Mouse (Mus musculus) intestine, embryonic 15.5 days (tissue): ENCODE measurements at regions not wholly inside any gene's neighbourhood (a gene's known extent, or its start where the extent isn't known, plus 50 kb on each side); places are given as distances from the start of the nearest gene placed in this dataset.

Source experiments
- ATAC-seq: fragments of 200-750 bp; cut with Nextera tagmentation; 2 replicates; pipeline ENCODE4 v1.8.0; 2017; ENCODE audit warnings: moderate TSS enrichment, moderate library complexity
- H3K27ac ChIP-seq: fragments of 300-500 bp; sonication (generic); 2 replicates; pipeline ENCODE4 v1.5.1; 2015; ENCODE audit warnings: mild to moderate bottlenecking, inconsistent platforms
- H3K27me3 ChIP-seq: fragments of 300-500 bp; sonication (generic); replicated peaks from 2 replicates; pipeline ENCODE4 v1.6.1; 2015; ENCODE audit warnings: inconsistent platforms
- H3K36me3 ChIP-seq: fragments of 300-500 bp; sonication (generic); 2 replicates; pipeline ENCODE4 v1.6.1; 2015; ENCODE audit warnings: inconsistent platforms
- H3K4me1 ChIP-seq: fragments of 300-500 bp; sonication (generic); replicated peaks from 2 replicates; pipeline ENCODE4 v1.6.1; 2015; ENCODE audit warnings: inconsistent platforms
- H3K4me2 ChIP-seq: fragments of 300-500 bp; sonication (generic); replicated peaks from 2 replicates; pipeline ENCODE4 v1.6.1; 2015; ENCODE audit warnings: mild to moderate bottlenecking, inconsistent platforms
- H3K4me3 ChIP-seq: fragments of 300-500 bp; sonication (generic); replicated peaks from 2 replicates; pipeline ENCODE4 v1.5.1; 2015; ENCODE audit warnings: inconsistent platforms
- H3K9ac ChIP-seq: fragments of 300-500 bp; sonication (generic); 2 replicates; pipeline ENCODE4 v1.6.1; 2015; ENCODE audit warnings: inconsistent platforms
- H3K9me3 ChIP-seq: fragments of 300-500 bp; sonication (generic); 2 replicates; pipeline ENCODE4 v1.6.1; 2016; ENCODE audit warnings: inconsistent platforms
- WGBS: fragments of 180-500 bp; shearing (Covaris S2); methylation state at CpG from one replicate; pipeline ENCODE4 v1.1.7; 2015; 5-methylcytosine and 5-hydroxymethylcytosine counted together

DNA sequence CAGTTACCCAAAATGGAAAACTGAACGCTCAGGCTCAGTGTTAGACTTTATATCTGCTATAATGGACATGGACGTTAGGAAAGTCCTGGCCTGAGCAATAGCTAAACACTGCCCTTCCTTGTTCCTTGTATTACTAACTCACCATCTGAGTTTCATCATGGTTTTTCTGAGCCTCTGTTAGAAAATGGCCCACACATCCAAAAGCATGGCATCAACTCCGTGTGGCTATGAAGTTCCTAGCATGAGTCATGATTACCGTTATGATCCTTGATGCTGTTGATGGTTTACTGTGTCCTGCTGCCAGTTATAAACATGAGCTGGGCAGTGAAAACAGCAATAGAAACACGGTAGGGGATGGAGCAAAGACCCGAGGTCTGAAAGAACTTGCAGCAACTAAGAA is 318.4 kb upstream of the Tenm4 start:
- Histone ChIP-seq H3K4me3 (no peak overlapping the region), H3K27me3 (no peaks in the 10 kb centered on the region), H3K9ac (no peak overlapping the region), H3K4me2 (no peak overlapping the region), H3K4me1 (no peaks in the 10 kb centered on the region), H3K27ac (no peak overlapping the region), H3K9me3 (no peaks in the 10 kb centered on the region), H3K36me3 (no peaks in the 10 kb centered on the region)
- no peak for ATAC-seq
- 64% methylated on average over 6 of the region's 6 CpGs for WGBS

- no peaks in the 10 kb centered on the region for H3K9me3 ChIP-seq
- H3K4me1 ChIP-seq, result no peaks in the 10 kb centered on the region
- H3K27me3 ChIP-seq, result no peaks in the 10 kb centered on the region
- no peak overlapping the region for H3K27ac ChIP-seq
- no peak overlapping the region for H3K4me2 ChIP-seq
- 66% methylated on average over 6 of the region's 6 CpGs for WGBS
- no peak overlapping the region for H3K9ac ChIP-seq
- H3K36me3 ChIP-seq, result no peaks in the 10 kb centered on the region
- no peak overlapping the region for H3K4me3 ChIP-seq
- ATAC-seq, result no peak
Measured at GRCm38 (mm10) chr7:95853225-95853812, 317.7 kb upstream of the Tenm4 start.

GRCm38 (mm10) chr7:95858247-95858646 is 312.8 kb upstream of the Tenm4 start:
- no peak for ATAC-seq
- Histone ChIP-seq H3K27ac (no peak overlapping the region), H3K27me3 (no peaks in the 10 kb centered on the region), H3K4me3 (no peak overlapping the region), H3K4me2 (no peak overlapping the region), H3K4me1 (no peaks in the 10 kb centered on the region), H3K9me3 (no peaks in the 10 kb centered on the region), H3K36me3 (no peaks in the 10 kb centered on the region), H3K9ac (no peak overlapping the region)

GRCm38 (mm10) chr7:95864233-95864632 is 306.8 kb upstream of the Tenm4 start:
- Histone ChIP-seq H3K9ac (no peak overlapping the region), H3K4me1 (no peaks in the 10 kb centered on the region), H3K27ac (no peak overlapping the region), H3K27me3 (no peaks in the 10 kb centered on the region), H3K4me3 (no peak overlapping the region), H3K36me3 (no peaks in the 10 kb centered on the region), H3K9me3 (no peaks in the 10 kb centered on the region), H3K4me2 (no peak overlapping the region)
- WGBS, result 33% methylated on average over 3 of the region's 3 CpGs
- no peak for ATAC-seq

GRCm38 (mm10) chr7:95865270-95865669 is 305.8 kb upstream of the Tenm4 start:
- Histone ChIP-seq H3K4me3 (no peak overlapping the region), H3K4me1 (no peaks in the 10 kb centered on the region), H3K9me3 (no peaks in the 10 kb centered on the region), H3K27me3 (no peaks in the 10 kb centered on the region), H3K4me2 (no peak overlapping the region), H3K9ac (no peak overlapping the region), H3K36me3 (no peaks in the 10 kb centered on the region), H3K27ac (no peak overlapping the region)
- WGBS, result 48% methylated on average over 3 of the region's 3 CpGs
- ATAC-seq, result no peak

GRCm38 (mm10) chr7:95868753-95869152 is 302.3 kb upstream of the Tenm4 start:
- H3K4me3 ChIP-seq, result no peak overlapping the region
- no peaks in the 10 kb centered on the region for H3K27me3 ChIP-seq
- H3K4me2 ChIP-seq, result no peak overlapping the region
- no peaks in the 10 kb centered on the region for H3K9me3 ChIP-seq
- no peak overlapping the region for H3K9ac ChIP-seq
- WGBS, result 85% methylated on average over 6 of the region's 6 CpGs
- no peaks in the 10 kb centered on the region for H3K36me3 ChIP-seq
- no peaks in the 10 kb centered on the region for H3K4me1 ChIP-seq
- ATAC-seq, result no peak
- H3K27ac ChIP-seq, result no peak overlapping the region

- no peak overlapping the region for H3K9ac ChIP-seq
- H3K4me2 ChIP-seq, result no peak overlapping the region
- no peaks in the 10 kb centered on the region for H3K9me3 ChIP-seq
- H3K4me3 ChIP-seq, result no peak overlapping the region
- H3K36me3 ChIP-seq, result no peaks in the 10 kb centered on the region
- no peaks in the 10 kb centered on the region for H3K4me1 ChIP-seq
- 55% methylated on average over 3 of the region's 3 CpGs for WGBS
- H3K27ac ChIP-seq, result no peak overlapping the region
- H3K27me3 ChIP-seq, result no peaks in the 10 kb centered on the region
- ATAC-seq, result no peak
Measured at GRCm38 (mm10) chr7:95880576-95881267, 290.3 kb upstream of the Tenm4 start.

- Histone ChIP-seq H3K4me2 (no peak overlapping the region), H3K9ac (no peak overlapping the region), H3K4me3 (no peak overlapping the region), H3K27ac (no peak overlapping the region), H3K9me3 (no peaks in the 10 kb centered on the region), H3K36me3 (no peaks in the 10 kb centered on the region), H3K4me1 (no peaks in the 10 kb centered on the region), H3K27me3 (no peaks in the 10 kb centered on the region)
- ATAC-seq, result no peak
- WGBS, result 71% methylated on average over 3 of the region's 3 CpGs
Measured at GRCm38 (mm10) chr7:95901524-95901923, 269.5 kb upstream of the Tenm4 start.

DNA sequence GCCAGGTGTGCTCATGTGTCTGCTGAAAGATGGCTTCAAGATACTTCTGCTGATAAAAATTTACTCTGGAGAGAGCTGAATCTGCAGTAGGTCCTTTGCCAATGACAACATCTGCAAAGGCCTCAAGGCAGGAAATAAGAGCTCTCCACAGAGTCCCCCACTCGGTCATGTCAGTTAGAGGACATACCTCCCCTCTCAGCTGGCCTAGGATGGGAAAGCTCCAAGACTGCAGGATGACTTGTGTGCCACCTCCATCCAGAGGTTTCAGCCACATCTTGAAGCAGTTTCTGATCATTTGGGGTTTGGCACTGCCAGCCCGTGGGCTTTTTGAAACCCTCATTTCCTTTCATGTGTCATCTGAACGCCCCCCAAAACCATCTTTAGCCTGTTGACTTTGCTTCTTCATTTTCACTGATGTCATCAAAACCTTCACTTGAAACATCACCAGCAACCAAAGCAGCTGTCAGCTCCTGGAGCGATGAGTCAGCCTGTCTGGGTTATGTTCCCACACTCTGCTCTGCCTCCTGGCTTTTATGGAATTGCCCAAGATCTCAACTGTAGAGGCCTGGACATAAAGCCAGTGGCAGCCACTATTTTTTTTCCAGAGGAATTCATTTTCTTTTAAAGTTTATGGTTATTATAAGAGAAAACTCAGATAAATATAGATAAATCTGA is 256.5 kb upstream of the Tenm4 start:
- no peaks in the 10 kb centered on the region for H3K36me3 ChIP-seq
- H3K4me3 ChIP-seq, result no peak overlapping the region
- no peak overlapping the region for H3K4me2 ChIP-seq
- H3K9me3 ChIP-seq, result no peaks in the 10 kb centered on the region
- H3K9ac ChIP-seq, result no peak overlapping the region
- H3K27ac ChIP-seq, result no peak overlapping the region
- ATAC-seq, result no peak
- H3K27me3 ChIP-seq, result no peaks in the 10 kb centered on the region
- H3K4me1 ChIP-seq, result no peaks in the 10 kb centered on the region
- 72% methylated on average over 4 of the region's 4 CpGs for WGBS

DNA sequence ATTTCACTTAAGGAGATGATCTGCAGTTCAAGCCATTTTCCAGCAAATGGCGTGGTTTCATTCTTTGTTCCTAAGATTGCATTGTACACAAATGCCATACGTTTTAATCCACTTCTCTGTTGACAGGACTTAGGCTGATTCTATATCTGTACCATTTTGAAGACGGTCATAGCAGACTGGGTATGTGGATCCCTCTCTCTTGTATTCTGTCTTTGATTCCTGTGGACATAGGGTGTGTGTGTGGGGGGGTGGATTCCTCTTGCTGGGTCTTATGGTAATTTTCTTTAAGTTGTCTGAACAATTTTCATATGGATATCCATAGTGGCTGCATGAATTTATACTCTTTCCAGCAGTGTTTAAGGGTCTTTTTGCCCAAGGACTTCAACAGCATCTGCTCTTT is 251.1 kb upstream of the Tenm4 start:
- 70% methylated on average over 3 of the region's 3 CpGs for WGBS
- H3K9ac ChIP-seq, result no peak overlapping the region

DNA sequence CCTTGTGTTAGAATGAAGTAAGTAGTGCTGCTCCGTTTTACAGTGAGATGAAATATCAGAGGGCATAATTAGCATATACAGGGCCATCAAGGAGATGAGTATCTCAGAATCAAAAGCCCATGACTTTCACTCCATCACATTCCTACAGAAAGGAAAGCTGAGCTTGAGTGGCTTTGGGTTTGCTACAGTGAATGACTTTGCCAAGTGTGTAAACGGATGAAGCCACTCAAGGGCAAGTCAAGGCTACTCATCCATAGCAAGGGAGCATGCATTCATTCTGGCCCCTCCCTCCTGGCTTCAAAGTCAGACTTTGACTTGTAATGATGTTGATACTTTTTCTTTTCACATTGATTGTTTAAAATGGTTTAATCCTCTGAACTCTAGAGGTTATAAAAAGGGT is 246.2 kb upstream of the Tenm4 start:
- H3K4me3 ChIP-seq, result no peak overlapping the region
- H3K9ac ChIP-seq, result no peak overlapping the region
- no peaks in the 10 kb centered on the region for H3K9me3 ChIP-seq
- no peak overlapping the region for H3K4me2 ChIP-seq
- H3K27me3 ChIP-seq, result no peaks in the 10 kb centered on the region
- H3K27ac ChIP-seq, result no peak overlapping the region
- 82% methylated on average over 2 of the region's 2 CpGs for WGBS
- no peaks in the 10 kb centered on the region for H3K4me1 ChIP-seq
- no peaks in the 10 kb centered on the region for H3K36me3 ChIP-seq
- no peak for ATAC-seq

More for the DNA sequence above, 251.1 kb upstream of the Tenm4 start:
- no peak for ATAC-seq
- Histone ChIP-seq H3K36me3 (no peaks in the 10 kb centered on the region), H3K4me3 (no peak overlapping the region), H3K27me3 (no peaks in the 10 kb centered on the region), H3K27ac (no peak overlapping the region), H3K9me3 (no peaks in the 10 kb centered on the region), H3K4me1 (no peaks in the 10 kb centered on the region), H3K4me2 (no peak overlapping the region)

DNA sequence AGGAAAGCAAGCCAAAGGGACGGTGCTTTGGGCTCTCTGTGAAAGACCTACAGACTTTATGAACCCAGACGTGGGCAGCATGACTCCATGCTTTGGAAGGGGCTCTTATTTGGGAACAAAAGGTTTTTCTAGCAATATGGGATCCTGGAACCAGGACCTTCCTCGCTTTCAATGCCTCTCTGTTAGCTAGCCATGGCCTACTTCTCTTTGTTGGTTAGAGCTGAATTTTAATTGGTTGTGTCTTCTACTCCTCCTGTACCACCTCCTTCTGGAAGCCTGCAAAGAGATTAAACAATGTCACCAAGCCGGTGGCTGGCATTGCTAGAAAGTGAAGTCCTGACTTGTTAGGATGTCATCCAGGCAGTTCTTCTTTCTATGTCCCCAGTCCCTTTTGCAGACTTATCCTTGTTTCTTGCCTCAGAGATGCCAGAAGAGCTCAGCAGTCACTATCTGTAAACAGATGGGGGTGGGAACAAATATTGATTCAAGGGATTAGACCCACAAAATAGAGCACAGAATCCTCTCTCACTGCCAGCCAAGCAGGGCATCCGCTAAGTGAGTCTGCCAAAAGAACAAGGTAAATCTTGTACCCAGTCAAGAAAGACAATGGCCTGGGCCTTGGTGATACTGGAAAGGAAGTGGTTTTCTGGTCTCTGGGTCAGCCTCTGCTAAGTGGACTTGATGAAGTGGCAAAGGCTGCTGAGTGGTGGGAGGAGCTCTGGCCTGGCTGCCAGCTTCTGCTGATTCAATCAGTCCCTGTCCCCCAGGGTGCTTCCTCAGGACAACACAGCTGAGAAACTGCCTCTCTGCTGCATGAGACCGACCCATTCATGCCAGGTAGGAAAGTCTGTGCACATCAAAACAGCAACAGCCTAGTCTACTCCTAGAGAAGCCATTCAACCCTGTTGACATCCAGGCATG is 244.7 kb upstream of the Tenm4 start:
- ATAC-seq, result no peak
- Histone ChIP-seq H3K27ac (no peak overlapping the region), H3K4me2 (no peak overlapping the region), H3K4me3 (no peak overlapping the region), H3K9me3 (no peaks in the 10 kb centered on the region), H3K4me1 (no peaks in the 10 kb centered on the region), H3K27me3 (no peaks in the 10 kb centered on the region), H3K36me3 (no peaks in the 10 kb centered on the region), H3K9ac (no peak overlapping the region)
- 73% methylated on average over 6 of the region's 6 CpGs for WGBS
